Mouse (Mus musculus) embryonic facial prominence, embryonic 11.5 days (tissue): ENCODE data around the gene Srm. TPM values are rescaled to one million over a fixed set of nuclear protein-coding genes. Genes with fewer than 3 reads are reported as not detected.

ENCODE experiments used
- ATAC-seq: fragments of 200-750 bp; cut with Nextera tagmentation; replicated peaks from 2 replicates; pipeline ENCODE4 v1.8.0; 2017; ENCODE audit warnings: low read depth; ENCODE audit not compliant: insufficient number of reproducible peaks, low FRiP score, low TSS enrichment
- DNase-seq: peaks from one replicate; pipeline ENCODE4 v3.0.0-alpha.2; 2015; ENCODE audit warnings: low spot score
- H3K27ac ChIP-seq: fragments of 300-500 bp; sonication (generic); replicated peaks from 2 replicates; pipeline ENCODE4 v1.5.1; 2014; ENCODE audit warnings: mild to moderate bottlenecking, low read depth, low read length, control low read depth
- H3K27me3 ChIP-seq: fragments of 300-500 bp; sonication (generic); 2 replicates; pipeline ENCODE4 v1.6.1; 2014; ENCODE audit warnings: mild to moderate bottlenecking, low read length, moderate library complexity, mixed read lengths; ENCODE audit not compliant: control insufficient read depth, insufficient read depth
- H3K36me3 ChIP-seq: fragments of 300-500 bp; sonication (generic); replicated peaks from 2 replicates; pipeline ENCODE4 v1.6.1; 2014; ENCODE audit warnings: low read depth, mild to moderate bottlenecking, low read length, moderate library complexity, mixed read lengths; ENCODE audit not compliant: control insufficient read depth, insufficient read depth
- H3K4me1 ChIP-seq: fragments of 300-500 bp; sonication (generic); 2 replicates; pipeline ENCODE4 v1.6.1; 2014; ENCODE audit warnings: low read length, mixed read lengths; ENCODE audit not compliant: control insufficient read depth, insufficient read depth
- H3K4me2 ChIP-seq: fragments of 300-500 bp; sonication (generic); 2 replicates; pipeline ENCODE4 v1.6.1; 2014; ENCODE audit warnings: low read depth, mild to moderate bottlenecking, control low read depth, low read length, moderate library complexity
- H3K4me3 ChIP-seq: fragments of 300-500 bp; sonication (generic); 2 replicates; pipeline ENCODE4 v1.5.1; 2014; ENCODE audit warnings: low read depth, low read length, control low read depth
- H3K9ac ChIP-seq: fragments of 300-500 bp; sonication (generic); replicated peaks from 2 replicates; pipeline ENCODE4 v1.6.1; 2014; ENCODE audit warnings: mild to moderate bottlenecking, control low read depth, low read length
- H3K9me3 ChIP-seq: fragments of 300-500 bp; sonication (generic); replicated peaks from 2 replicates; pipeline ENCODE4 v1.6.1; 2016; ENCODE audit warnings: mild to moderate bottlenecking, low read length, inconsistent platforms, mixed read lengths; ENCODE audit not compliant: control insufficient read depth
- WGBS: fragments of 180-500 bp; shearing (Covaris S2); extraction: QIAGEN DNeasy Blood & Tissue Kit; methylation state at CpG from one replicate; pipeline ENCODE4 v1.1.7; 2014; 5-methylcytosine and 5-hydroxymethylcytosine counted together
- polyA plus RNA-seq: library from polyadenylated mRNA; unstranded; fragments of >200 nt; fragmentation: Nextera tagmentation; extraction: Ambion mirVana; gene quantifications from 2 replicates; pipeline ENCODE4 v1.2.1, GENCODE M21; 2014

Gene Srm
- polyA plus RNA-seq: 172 and 187 TPM in 2 replicates

DNA sequence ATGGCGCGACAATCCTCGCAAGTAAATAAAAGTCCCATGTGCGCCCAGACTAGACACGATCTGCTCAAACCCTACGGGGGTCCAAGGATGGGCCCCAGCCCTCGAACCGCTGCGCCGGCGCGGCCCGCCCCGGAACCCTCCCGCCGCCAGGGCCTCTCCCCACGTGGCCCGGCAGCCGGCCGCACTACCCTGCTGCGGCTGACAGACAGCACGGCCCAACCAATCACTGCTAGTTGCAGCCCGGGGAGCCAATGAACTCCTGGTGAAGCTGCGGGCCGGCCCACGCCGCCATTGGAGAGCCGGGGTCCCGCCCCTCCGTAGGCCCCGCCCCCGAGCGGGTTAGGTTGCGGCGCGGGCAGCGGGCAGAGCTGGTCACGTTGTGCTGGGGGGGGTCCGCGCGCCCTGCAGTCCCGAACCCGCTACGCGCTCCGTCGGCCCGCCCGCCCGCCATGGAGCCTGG, at the start of gene Srm:
Gene Srm, plus strand, starts transcription at position 333 of the 460 bp plus-strand sequence.
- Histone ChIP-seq H3K9ac (peak within 1 kb of the TSS; percentile 80), H3K4me1 (no peaks in the 10 kb centered on the region), H3K9me3 (no peaks in the 10 kb centered on the region), H3K36me3 (peaks cover 17% of the 10 kb centered on the region), H3K4me3 (peak within 1 kb of the TSS; percentile 96), H3K4me2 (peak within 1 kb of the TSS; percentile 90), H3K27me3 (no peaks in the 10 kb centered on the region), H3K27ac (0 out of 2 replicates have a peak within 1 kb of the TSS, but pooled peaks have one; percentile 52)
- WGBS: under 1% methylated on average over 39 of the region's 50 CpGs
- ATAC-seq (peak; percentile 99), DNase-seq (peak; percentile 98)

DNA sequence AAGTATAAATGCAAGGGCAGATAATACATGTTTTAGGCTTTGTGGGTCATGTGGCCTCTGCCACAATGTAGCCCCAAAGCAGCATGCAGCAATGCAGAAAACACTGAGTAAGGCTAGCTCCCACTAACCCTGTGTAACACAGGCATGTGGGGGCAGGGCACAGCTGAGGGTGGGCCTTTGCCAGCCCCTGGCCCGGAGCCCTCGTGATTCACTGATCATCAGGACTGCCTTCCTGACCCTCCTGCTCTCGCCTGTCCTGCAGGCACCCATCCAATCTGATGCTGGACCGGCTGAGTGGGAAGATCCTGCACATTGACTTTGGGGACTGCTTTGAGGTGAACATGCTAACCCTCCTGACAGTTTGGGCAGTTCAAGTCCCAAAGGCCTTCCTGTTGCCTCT, 42.2 kb upstream of the Srm start:
- H3K4me2 ChIP-seq: no peak overlapping the region
- H3K4me3 ChIP-seq: no peak overlapping the region
- H3K9ac ChIP-seq: no peak overlapping the region
- H3K36me3 ChIP-seq: peaks cover 20% of the 10 kb centered on the region
- DNase-seq (no peak), ATAC-seq (no peak)
- H3K9me3 ChIP-seq: no peaks in the 10 kb centered on the region
- H3K27me3 ChIP-seq: no peaks in the 10 kb centered on the region
- no peaks in the 10 kb centered on the region for H3K4me1 ChIP-seq
- H3K27ac ChIP-seq: no peak overlapping the region
- WGBS: 86% methylated on average over 4 of the region's 4 CpGs

DNA sequence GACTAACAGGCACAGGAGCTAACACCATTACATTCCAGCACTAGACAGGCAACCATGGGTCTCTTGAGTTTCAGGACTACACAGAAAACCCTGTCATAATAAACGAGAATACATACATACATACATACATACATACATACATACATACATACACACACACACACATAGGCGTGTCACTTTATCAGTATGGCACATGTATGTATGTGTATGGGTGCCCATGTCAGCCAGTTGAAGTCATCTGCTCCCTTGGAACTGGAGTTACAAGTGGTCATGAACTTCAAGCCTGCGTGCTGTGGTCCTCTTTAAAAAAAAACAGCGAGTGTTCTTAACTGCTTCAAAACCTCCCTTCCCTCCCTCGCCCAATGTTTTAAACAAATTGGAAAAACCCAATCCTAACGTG, 33.5 kb upstream of the Srm start:
- DNase-seq: no peak
- ATAC-seq: peak; percentile 50; the same call in 1 of the 2 replicates
- H3K4me3 ChIP-seq: peak overlapping the region; percentile 90
- peak overlapping the region; percentile 93 for H3K27ac ChIP-seq
- H3K4me1 ChIP-seq: no peaks in the 10 kb centered on the region
- peak overlapping the region; percentile 78 for H3K4me2 ChIP-seq
- no peaks in the 10 kb centered on the region for H3K9me3 ChIP-seq
- H3K27me3 ChIP-seq: no peaks in the 10 kb centered on the region
- peaks cover 9% of the 10 kb centered on the region for H3K36me3 ChIP-seq
- H3K9ac ChIP-seq: peak overlapping the region; percentile 99
- 34% methylated on average over 6 of the region's 6 CpGs for WGBS

- peak; percentile 92 for DNase-seq
These were observed 32.9 kb upstream of the Srm start, which contains the start of gene Exosc10 for GRCm38 (mm10) chr4:148558297-148559000. TSS of gene Exosc10 (plus strand) at chr4:148558429.

GRCm38 (mm10) chr4:148562676-148563075, 28.6 kb upstream of the Srm start:
- no peak for ATAC-seq
- H3K27ac ChIP-seq: no peak overlapping the region
- H3K4me2 ChIP-seq: no peak overlapping the region
- no peak overlapping the region for H3K4me3 ChIP-seq
- no peaks in the 10 kb centered on the region for H3K9me3 ChIP-seq
- 94% methylated on average over 17 of the region's 17 CpGs for WGBS
- peaks cover 41% of the 10 kb centered on the region for H3K36me3 ChIP-seq
- DNase-seq: no peak
- no peak overlapping the region for H3K9ac ChIP-seq
- H3K4me1 ChIP-seq: no peaks in the 10 kb centered on the region
- no peaks in the 10 kb centered on the region for H3K27me3 ChIP-seq

More at GRCm38 (mm10) chr4:148558297-148559000, 32.9 kb upstream of the Srm start, which contains the start of gene Exosc10:
- H3K4me2 ChIP-seq: peak within 1 kb of the TSS; percentile 78
- peaks cover 14% of the 10 kb centered on the region for H3K36me3 ChIP-seq
- no peaks in the 10 kb centered on the region for H3K4me1 ChIP-seq
- H3K4me3 ChIP-seq: peak within 1 kb of the TSS; percentile 90
- peak; percentile 86 for ATAC-seq
- H3K9me3 ChIP-seq: no peaks in the 10 kb centered on the region
- peak within 1 kb of the TSS; percentile 99 for H3K9ac ChIP-seq
- peak within 1 kb of the TSS; percentile 93 for H3K27ac ChIP-seq
- WGBS: under 1% methylated on average over 63 of the region's 63 CpGs
- no peaks in the 10 kb centered on the region for H3K27me3 ChIP-seq

DNA sequence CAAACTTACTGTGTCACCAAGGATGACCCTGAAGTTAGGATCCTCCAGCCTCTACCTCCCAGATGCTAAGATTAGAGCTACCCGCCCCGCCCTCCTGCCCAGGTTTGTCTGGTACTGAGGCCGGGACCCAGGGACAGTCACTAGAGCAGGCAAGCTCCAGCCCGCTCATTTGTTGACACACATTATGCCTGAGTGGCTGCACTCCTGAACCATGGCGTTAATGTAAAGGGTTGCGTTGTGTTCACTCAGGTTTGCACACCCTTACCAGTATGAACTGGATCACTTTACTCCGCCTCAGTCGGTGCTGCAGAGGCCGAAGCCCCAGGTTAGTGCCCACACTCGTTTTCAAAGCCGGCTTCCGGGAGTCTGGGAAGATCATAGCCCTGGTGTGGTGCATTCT, 27.7 kb upstream of the Srm start:
- Histone ChIP-seq H3K27me3 (no peaks in the 10 kb centered on the region), H3K9me3 (no peaks in the 10 kb centered on the region), H3K4me2 (no peak overlapping the region), H3K36me3 (peaks cover 44% of the 10 kb centered on the region), H3K27ac (no peak overlapping the region), H3K4me3 (no peak overlapping the region), H3K4me1 (no peaks in the 10 kb centered on the region), H3K9ac (no peak overlapping the region)
- no peak for DNase-seq
- WGBS: 91% methylated on average over 12 of the region's 12 CpGs
- ATAC-seq: no peak

DNA sequence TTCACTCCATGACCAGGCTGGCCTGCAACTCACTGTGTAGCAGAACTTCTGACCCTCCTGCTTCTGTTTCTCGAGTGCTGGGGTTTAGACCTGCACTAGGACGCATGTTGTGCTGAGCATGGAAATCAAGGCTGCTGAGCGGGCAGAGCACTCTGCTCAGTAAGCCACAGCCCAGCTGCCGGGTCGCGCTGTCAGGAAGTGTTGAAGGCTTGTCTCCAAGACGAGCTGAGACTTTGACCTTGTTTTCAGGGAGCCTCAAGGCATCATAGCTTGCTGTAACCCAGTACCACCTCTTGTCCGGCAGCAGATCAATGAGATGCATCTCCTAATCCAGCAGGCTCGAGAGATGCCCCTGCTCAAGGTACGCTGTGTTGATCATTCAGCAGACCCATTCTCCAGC, 21.2 kb upstream of the Srm start:
- Histone ChIP-seq H3K4me3 (no peak overlapping the region), H3K27ac (no peak overlapping the region), H3K4me2 (no peak overlapping the region), H3K9ac (no peak overlapping the region), H3K27me3 (no peaks in the 10 kb centered on the region), H3K9me3 (no peaks in the 10 kb centered on the region), H3K4me1 (no peaks in the 10 kb centered on the region), H3K36me3 (peaks cover 51% of the 10 kb centered on the region)
- DNase-seq: no peak
- 90% methylated on average over 10 of the region's 10 CpGs for WGBS
- ATAC-seq: no peak

- Histone ChIP-seq H3K9ac (no peak overlapping the region), H3K27ac (no peak overlapping the region), H3K36me3 (peaks cover 48% of the 10 kb centered on the region), H3K27me3 (no peaks in the 10 kb centered on the region), H3K4me1 (no peaks in the 10 kb centered on the region), H3K4me2 (no peak overlapping the region), H3K9me3 (no peaks in the 10 kb centered on the region), H3K4me3 (no peak overlapping the region)
- 96% methylated on average over 9 of the region's 9 CpGs for WGBS
- ATAC-seq (no peak), DNase-seq (no peak)
These were observed 20.5 kb upstream of the Srm start for GRCm38 (mm10) chr4:148570693-148571295.
